Mouse (Mus musculus) layer of hippocampus, adult 9-10 months (tissue): ENCODE results near the gene Cpsf3.

ENCODE experiments used
- DNase-seq: peaks from one replicate; pipeline ENCODE4 v3.0.0; 2022; ENCODE audit warnings: low spot score

The Cpsf3 gene

DNA sequence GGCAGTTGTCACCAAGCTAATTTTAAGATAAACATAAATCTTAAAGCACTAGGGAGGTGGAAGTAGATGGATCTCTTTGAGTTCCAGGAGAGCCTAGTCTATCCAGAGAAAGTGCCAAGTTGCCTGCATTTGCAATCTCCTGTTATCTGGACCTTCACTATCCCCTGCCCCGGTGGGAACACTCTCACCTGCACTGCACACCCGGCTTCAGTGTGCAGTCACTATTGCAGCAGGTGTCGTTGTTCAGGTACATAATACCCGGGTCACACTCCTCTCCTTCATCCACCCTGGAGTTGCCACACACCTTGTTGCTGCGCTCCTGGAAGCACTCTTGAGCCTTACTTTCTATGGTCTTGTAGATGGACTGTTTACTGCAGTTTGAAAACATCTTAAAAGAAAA is 48.6 kb downstream of the Cpsf3 start:
- no peak for DNase-seq

DNA sequence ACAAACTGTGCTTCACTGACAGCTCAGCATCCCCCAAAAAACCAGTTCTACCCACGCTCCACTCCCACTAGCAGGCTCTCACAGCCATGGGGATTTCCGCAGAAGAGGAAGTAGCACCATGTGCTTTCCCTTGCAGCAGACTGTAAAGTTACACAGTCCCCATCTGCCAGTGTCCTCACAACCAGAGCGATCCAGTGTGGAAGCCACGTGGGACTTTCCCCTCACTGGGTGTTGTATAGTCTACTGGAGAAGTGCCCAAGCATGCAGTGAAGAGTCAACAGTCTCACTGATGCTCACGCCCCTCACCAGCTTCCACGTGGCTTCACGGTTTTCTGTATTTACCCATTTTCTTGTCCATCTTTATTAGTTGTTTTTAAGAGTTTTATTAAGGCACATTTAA is 50.7 kb downstream of the Cpsf3 start:
- DNase-seq: peak; percentile 66

DNA sequence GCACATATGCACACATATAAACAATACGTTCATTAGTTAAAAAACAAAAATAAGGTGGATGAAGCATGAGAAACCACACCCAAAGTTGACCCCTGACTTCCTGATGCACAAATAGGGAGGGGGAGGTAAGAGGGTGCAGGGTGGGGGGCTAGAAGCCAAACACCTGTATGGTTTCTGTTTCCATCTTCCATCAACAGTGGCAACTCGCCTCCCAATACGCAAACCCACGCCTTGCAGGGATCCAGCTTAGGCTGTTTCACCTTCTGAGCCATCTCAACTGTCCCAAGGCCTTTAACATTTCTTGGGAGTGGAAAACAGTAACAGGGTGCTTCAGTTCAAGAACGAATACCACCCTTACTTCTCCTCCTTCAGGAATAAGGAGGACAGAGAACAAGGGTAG is 52.0 kb downstream of the Cpsf3 start:
- no peak for DNase-seq

DNA sequence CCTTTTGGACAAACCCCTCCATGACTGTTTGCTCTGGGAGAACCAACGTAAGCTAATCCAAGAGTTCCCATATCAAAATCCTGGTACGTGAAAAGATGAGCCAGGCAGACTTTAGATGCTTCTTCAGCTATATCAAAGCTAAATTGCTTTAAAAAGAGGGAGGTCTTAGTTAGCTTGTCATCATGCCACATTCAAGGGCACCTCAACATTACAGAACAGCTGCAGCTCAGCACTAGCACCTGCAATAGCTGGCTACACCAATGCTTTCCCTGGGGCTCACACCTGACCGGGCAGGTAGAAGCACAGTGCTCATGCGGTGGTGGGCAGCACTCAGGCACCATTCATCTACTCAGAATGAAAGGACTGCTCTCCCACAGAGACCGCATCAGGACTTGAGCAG is 55.5 kb downstream of the Cpsf3 start:
- no peak for DNase-seq

DNA sequence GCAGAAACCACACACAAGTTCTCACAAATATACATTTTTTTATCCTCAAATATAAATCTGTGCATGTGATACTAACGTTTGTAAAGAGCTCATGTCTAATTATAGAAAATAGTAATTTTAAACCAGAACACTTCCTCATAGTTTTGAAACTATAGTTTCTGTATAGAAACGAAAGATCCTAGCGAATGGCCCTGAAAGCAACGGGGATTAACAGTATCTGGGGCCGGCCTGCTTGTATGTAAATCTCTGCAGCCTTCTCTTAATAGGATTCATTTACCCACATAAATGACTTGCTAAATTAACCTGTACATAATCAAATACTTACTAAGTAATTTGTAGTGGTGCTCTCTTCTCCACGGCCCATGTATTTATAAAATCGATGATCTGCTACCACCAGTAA is 61.8 kb downstream of the Cpsf3 start:
- no peak for DNase-seq

DNA sequence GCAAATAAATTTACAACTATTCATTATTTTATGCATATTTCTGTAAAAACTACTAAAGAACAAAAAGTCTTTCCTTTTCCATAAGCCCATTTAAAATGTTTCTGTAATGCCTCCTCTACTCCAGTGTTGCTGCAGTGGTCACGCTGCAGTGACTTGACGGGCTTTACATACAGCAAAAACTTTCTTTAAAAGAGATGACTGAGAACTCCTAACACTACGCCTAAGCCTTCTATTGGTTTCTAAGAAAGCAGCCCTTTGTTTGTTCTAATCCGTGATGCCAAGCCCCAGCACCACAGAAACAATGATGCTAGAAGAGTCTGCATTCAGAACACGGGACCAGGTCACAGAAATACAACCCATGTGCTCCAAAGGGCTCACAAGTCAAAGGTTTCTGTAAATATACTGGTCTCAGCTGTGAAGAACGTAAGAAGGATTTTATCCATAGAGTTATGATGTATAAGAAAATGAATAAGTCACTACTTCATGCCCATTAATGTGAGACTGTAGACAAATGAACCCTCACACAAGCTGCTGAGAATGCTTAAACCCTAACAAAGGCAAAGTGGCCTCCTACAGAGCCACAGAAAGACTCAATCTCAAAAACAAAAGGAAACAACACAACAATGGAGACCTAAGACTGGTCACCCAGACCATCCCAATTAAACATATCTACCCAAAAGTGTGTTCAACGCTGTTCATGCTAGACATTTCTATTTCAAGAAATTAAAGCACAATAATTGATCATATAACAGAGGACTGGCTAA is 65.1 kb downstream of the Cpsf3 start:
- DNase-seq: no peak

DNA sequence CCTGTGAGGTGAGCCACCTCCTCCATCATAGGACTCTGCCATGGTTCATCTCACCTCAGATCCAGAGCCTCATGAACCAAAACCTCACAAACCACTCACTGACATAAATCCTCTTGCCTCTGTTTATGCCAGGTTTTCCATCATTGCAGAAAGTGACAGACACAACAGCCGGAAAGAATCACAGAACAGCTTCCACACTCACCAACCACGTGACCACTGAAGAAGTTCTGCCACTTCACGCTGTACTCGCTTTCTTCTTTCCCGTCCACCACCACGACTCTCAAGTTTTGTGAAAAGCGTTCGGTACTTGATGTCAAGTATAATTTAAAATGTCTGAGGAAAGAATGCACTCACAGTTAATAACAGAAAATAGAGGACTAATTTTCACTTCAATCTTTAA is 68.5 kb downstream of the Cpsf3 start:
- DNase-seq: no peak

DNA sequence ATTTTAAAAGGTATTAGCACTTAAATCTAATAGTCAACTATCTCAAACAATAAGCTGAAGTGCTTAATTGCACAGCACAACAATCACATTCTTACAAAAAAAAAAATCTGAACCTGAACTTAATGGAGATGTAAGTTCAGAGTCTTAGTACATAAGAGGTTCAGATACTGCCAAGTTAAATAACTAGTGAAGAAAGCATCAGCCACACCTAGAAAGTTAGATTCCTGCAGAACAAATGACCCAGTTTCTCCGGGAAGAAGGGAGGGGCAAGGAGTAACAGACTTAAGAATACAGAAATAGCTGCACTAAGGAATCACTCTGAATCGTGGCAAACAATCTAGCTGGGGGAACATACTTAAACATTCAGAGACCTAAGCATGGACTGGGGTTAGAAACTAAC is 77.5 kb downstream of the Cpsf3 start:
- no peak for DNase-seq

DNA sequence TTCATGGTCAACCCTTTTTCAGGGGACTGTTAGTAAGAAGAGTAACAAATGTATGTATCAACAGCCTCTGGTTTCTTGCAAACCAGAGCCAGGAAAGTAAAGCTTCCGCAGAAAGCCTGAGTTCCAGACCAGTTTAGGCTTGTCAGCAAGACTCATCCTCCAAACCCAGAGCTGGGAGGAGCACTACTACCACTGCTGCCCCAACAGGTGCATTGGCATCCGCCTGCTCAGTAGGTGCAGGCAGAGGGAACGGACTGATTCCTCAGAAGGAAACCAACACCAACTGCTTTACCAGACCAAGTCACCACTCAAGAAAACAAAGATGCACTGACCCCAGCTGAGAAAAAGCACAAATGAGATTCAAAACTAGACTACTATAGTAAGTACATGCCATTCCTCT is 78.0 kb downstream of the Cpsf3 start:
- no peak for DNase-seq
